Mouse (Mus musculus) heart, embryonic 13.5 days (tissue): ENCODE results near the gene Sbk1. TPM values are rescaled to one million over a fixed set of nuclear protein-coding genes. Genes with fewer than 3 reads are reported as not detected.
"Not testable (repeated sequence)": the region's sequence is repeated elsewhere in the genome, so short reads cannot be mapped to it uniquely, and the experiment has no call there.

Experiments
- ATAC-seq: fragments of 200-750 bp; cut with Nextera tagmentation; 2 replicates; pipeline ENCODE4 v1.8.0; 2017; ENCODE audit warnings: moderate TSS enrichment; ENCODE audit not compliant: insufficient number of reproducible peaks, low FRiP score, low TSS enrichment; ENCODE audit errors: extremely low read depth
- H3K27ac ChIP-seq: fragments of 300-500 bp; sonication (generic); replicated peaks from 2 replicates; pipeline ENCODE4 v1.5.1; 2015; ENCODE audit warnings: moderate library complexity, mild to moderate bottlenecking, inconsistent platforms
- H3K27me3 ChIP-seq: fragments of 300-500 bp; sonication (generic); replicated peaks from 2 replicates; pipeline ENCODE4 v1.6.1; 2015; ENCODE audit warnings: mild to moderate bottlenecking, inconsistent platforms
- H3K36me3 ChIP-seq: fragments of 300-500 bp; sonication (generic); 2 replicates; pipeline ENCODE4 v1.6.1; 2015; ENCODE audit warnings: mild to moderate bottlenecking, inconsistent platforms
- H3K4me1 ChIP-seq: fragments of 300-500 bp; sonication (generic); 2 replicates; pipeline ENCODE4 v1.6.1; 2015; ENCODE audit warnings: inconsistent platforms
- H3K4me2 ChIP-seq: fragments of 300-500 bp; sonication (generic); 2 replicates; pipeline ENCODE4 v1.6.1; 2015; ENCODE audit warnings: inconsistent platforms, mild to moderate bottlenecking, moderate library complexity
- H3K4me3 ChIP-seq: fragments of 300-500 bp; sonication (generic); 2 replicates; pipeline ENCODE4 v1.5.1; 2015; ENCODE audit warnings: moderate library complexity, mild to moderate bottlenecking, inconsistent platforms
- H3K9ac ChIP-seq: fragments of 300-500 bp; sonication (generic); 2 replicates; pipeline ENCODE4 v1.6.1; 2015; ENCODE audit warnings: inconsistent platforms, mild to moderate bottlenecking, moderate library complexity
- H3K9me3 ChIP-seq: fragments of 300-500 bp; sonication (generic); 2 replicates; pipeline ENCODE4 v1.6.1; 2016; ENCODE audit warnings: inconsistent platforms
- WGBS: fragments of 180-500 bp; shearing (Covaris S2); methylation state at CpG from one replicate; pipeline ENCODE4 v1.1.7; 2015; ENCODE audit warnings: mixed read lengths; 5-methylcytosine and 5-hydroxymethylcytosine counted together
- polyA plus RNA-seq: library from polyadenylated mRNA; unstranded; fragments of >200 nt; fragmentation: Nextera tagmentation; extraction: Ambion mirVana; gene quantifications from 2 replicates; pipeline ENCODE4 v1.2.1, GENCODE M21; 2015

Sbk1 gene
- polyA plus RNA-seq, 1 experiment from 2014 or later, result 12.7 TPM

DNA sequence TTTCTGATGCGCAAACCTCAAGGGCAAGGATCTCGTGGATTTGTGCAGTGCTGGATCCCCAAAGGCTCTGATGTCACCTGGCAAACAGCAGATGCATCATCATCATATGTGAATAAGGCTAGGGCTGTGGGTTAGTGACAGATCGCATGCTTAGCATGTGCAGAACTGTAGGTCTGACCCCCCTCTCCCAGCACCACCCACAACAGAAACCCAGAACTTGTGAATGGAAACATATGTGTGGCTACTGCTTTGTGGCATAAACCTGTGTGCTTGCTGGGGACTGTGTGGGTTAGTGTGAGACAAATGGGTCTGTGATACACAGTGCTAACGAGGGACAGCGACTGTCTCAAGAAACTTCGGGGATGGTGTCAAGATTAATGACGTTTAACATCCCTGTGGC lies 17.0 kb downstream of the Sbk1 start:
- Histone ChIP-seq H3K36me3 (peaks cover 37% of the 10 kb centered on the region), H3K27ac (no peak overlapping the region), H3K4me1 (peaks cover 38% of the 10 kb centered on the region), H3K9me3 (no peaks in the 10 kb centered on the region), H3K9ac (no peak overlapping the region), H3K4me2 (no peak overlapping the region), H3K4me3 (no peak overlapping the region), H3K27me3 (peaks cover 19% of the 10 kb centered on the region)
- 73% methylated on average over 7 of the region's 7 CpGs for WGBS
- ATAC-seq, result no peak

DNA sequence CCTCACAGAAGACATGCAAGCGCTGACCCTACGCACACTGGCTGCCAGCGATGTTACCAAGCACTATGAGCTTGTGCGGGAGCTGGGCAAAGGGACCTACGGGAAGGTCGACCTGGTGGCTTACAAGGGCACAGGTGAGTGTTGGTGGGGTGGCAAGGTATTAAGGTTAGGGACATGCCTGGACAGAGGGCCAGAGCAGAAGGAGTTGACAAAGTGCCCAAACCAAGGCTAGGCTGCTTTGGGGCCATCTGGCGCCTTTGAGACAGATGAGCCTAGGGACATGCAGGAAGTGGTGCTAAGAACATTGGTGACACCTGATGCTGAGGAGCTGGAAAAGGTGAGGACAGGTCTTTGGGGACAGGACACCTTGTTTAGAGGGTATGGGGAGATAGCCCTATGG lies 17.5 kb downstream of the Sbk1 start:
- ATAC-seq, result no peak
- H3K4me2 ChIP-seq, result no peak overlapping the region
- H3K27ac ChIP-seq, result no peak overlapping the region
- no peak overlapping the region for H3K4me3 ChIP-seq
- H3K9me3 ChIP-seq, result no peaks in the 10 kb centered on the region
- no peak overlapping the region for H3K9ac ChIP-seq
- WGBS, result 83% methylated on average over 7 of the region's 7 CpGs
- H3K36me3 ChIP-seq, result peaks cover 43% of the 10 kb centered on the region
- peaks cover 19% of the 10 kb centered on the region for H3K27me3 ChIP-seq
- H3K4me1 ChIP-seq, result peaks cover 32% of the 10 kb centered on the region

DNA sequence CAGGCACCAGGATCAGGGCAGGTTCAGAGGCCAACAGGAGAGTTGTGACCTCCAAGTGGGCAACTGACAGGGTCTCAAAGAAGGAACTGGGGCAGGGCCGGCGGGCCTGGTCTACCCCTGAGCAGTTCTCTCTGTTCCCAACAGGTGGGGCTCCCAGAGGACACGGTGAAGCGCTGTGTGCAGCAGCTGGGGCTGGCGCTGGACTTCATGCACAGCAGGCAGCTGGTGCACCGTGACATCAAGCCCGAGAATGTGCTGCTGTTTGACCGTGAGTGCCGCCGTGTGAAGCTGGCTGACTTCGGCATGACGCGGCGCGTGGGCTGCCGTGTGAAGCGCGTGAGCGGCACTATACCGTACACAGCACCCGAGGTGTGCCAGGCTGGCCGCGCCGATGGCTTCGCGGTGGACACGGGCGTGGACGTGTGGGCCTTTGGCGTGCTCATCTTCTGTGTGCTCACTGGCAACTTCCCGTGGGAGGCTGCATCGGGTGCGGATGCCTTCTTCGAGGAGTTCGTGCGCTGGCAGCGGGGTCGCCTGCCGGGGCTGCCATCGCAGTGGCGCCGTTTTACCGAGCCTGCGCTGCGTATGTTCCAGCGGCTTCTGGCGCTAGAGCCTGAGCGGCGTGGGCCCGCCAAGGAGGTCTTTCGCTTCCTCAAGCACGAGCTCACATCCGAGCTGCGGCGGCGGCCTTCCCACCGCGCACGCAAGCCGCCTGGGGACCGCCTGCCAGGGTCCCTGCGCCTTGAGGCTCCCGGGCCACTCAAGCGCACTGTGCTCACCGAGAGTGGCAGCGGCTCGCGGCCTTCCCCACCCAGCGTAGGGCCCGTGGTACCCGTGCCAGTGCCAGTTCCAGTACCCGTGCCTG lies 19.5 kb downstream of the Sbk1 start:
- H3K36me3 ChIP-seq, result peaks cover 43% of the 10 kb centered on the region
- ATAC-seq, result no peak
- H3K9me3 ChIP-seq, result no peaks in the 10 kb centered on the region
- H3K4me1 ChIP-seq, result peaks cover 13% of the 10 kb centered on the region
- no peak overlapping the region for H3K27ac ChIP-seq
- peaks cover 19% of the 10 kb centered on the region for H3K27me3 ChIP-seq
- 55% methylated on average over 72 of the region's 72 CpGs for WGBS
- H3K9ac ChIP-seq, result peak overlapping the region; percentile 19; the same call in 1 of the 2 replicates
- H3K4me3 ChIP-seq, result peak overlapping the region; percentile 24; the same call in 1 of the 2 replicates
- H3K4me2 ChIP-seq, result peak overlapping the region; percentile 52

DNA sequence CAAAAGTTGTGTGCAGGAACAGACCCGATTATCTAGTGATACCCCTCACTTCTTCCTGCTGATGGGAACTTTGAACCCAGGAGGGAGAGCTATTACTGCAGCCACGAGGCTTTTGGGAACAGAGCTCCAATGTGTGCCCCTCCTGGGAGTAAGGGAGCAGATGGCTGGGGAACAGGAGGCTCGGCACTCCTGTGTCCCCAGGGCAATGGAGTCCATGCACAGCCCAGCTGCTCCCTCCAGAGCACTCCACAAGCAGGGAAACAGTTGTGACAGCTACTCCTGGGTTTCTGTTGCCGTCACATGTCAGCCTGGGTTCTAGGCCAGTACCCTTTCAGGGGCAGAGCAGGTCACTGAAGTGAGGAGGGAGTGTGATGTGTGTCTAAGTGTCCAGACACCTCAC lies 20.7 kb downstream of the Sbk1 start:
- Histone ChIP-seq H3K4me1 (peaks cover 5% of the 10 kb centered on the region), H3K9me3 (no peaks in the 10 kb centered on the region), H3K36me3 (peaks cover 43% of the 10 kb centered on the region), H3K9ac (no peak overlapping the region), H3K27ac (no peak overlapping the region), H3K4me3 (no peak overlapping the region), H3K27me3 (peaks cover 19% of the 10 kb centered on the region), H3K4me2 (no peak overlapping the region)
- 73% methylated on average over 4 of the region's 4 CpGs for WGBS
- no peak for ATAC-seq

DNA sequence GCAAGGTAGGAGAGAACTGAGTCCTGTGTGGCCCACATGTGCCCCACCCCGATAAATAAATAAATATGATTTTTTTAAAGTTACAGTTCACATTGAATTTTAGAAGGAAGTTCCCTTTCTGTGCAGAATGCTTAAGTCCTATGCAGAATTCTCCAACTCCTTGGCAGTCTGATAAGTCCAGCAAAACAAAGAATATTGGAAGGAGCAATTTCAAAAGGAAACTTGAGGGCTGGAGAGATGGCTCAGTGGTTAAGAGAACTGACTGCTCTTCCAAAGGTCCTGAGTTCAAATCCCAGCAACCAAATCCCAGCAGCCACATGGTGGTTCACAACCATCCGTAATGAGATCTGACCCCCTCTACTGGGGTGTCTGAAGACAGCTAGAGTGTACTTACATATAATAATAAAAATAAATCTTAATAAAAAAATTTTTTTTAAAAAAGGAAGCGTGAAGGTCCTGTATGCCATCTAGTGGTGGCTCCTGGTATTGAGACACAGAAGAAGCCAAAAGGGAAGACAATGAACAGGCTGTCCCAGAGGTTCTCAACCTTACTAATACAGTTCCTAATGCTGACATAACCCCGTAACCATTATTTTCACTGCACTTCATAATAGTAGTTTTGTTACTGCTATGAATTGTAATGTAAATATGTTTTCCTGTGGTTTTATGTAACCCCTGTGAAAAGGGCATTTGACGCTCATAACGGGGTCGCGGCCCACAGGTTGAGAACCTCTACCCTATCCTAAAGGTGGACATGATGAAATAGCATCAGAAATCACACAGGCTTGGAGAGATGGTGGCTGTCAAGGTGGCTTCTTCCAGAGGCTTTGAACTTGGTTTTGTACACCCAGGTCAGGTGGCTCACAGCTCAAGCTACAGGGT lies 25.4 kb downstream of the Sbk1 start:
- H3K4me2 ChIP-seq, result no peak overlapping the region
- no peak overlapping the region for H3K27ac ChIP-seq
- peaks cover 22% of the 10 kb centered on the region for H3K36me3 ChIP-seq
- H3K9ac ChIP-seq, result no peak overlapping the region
- H3K4me3 ChIP-seq, result no peak overlapping the region
- no peaks in the 10 kb centered on the region for H3K4me1 ChIP-seq
- ATAC-seq, result no peak
- WGBS, result 64% methylated on average over 8 of the region's 8 CpGs
- H3K27me3 ChIP-seq, result peaks cover 5% of the 10 kb centered on the region
- no peaks in the 10 kb centered on the region for H3K9me3 ChIP-seq

DNA sequence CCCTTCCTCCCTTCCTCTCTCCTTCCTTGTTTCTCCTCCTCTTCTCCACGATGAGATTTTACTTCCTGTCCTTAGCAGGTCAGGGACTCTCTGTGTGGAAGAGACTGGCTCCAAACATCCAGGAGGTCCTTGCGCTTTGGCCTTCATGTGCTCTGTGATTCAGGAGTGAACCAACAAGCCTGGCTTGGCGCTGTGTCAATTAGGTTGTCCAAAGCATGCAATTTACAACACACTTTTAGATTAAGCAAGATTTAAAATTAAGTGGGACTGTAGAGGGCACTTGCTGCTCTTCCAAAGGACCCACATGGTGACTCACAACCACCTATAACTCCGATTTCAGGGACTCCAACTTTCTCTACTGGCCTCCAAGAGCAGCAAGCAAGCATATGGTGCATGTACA lies 26.4 kb downstream of the Sbk1 start:
- Histone ChIP-seq H3K4me2 (no peak overlapping the region), H3K27me3 (no peaks in the 10 kb centered on the region; the same call in 1 of the 2 replicates), H3K9ac (no peak overlapping the region), H3K9me3 (no peaks in the 10 kb centered on the region), H3K27ac (no peak overlapping the region), H3K36me3 (peaks cover 12% of the 10 kb centered on the region), H3K4me3 (no peak overlapping the region), H3K4me1 (no peaks in the 10 kb centered on the region)
- no peak for ATAC-seq
- WGBS, result 63% methylated on average over 4 of the region's 4 CpGs

DNA sequence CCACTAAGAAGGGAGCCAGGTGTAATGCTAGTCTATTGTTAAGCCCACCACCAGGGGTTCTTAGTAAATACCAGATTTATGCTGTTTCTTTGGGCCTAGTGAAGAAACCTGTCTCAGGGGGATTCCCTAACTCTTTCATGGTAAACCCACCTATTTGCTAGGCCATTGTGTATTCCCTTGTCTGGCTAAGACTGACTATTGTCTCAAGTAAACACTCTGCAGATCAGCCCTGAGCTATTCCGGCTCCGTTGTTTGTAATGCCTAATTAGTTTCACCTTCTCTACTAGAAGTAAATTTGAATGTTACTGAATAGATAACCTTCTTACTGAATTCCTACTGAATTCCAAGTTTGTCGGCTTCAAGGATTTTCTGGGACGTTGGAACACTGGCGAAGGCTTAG lies 29.4 kb downstream of the Sbk1 start:
- H3K4me3 ChIP-seq, H3K9ac ChIP-seq, H3K4me2 ChIP-seq, ATAC-seq, H3K27me3 ChIP-seq, H3K9me3 ChIP-seq, H3K36me3 ChIP-seq, H3K4me1 ChIP-seq, H3K27ac ChIP-seq: not testable (repeated sequence)
- 80% methylated on average over 5 of the region's 5 CpGs for WGBS

DNA sequence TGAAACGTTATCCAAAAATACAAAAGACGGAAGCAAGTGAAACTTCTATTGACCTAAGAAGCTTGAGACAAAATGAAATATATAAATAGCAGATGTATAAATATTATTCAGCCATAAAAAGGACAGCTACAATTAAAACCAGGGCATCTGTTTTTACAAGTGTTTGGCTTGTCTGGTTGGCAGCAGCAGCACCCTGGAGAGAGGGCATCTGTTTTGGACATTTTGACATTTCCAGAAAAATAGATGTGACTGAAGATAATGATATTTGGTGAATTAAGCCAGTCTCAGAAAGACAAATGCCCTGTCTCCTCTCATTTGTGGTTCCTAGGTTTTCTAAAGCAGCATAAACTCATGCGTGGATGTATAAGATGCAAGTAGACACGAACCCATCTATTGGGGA lies 39.4 kb downstream of the Sbk1 start:
- H3K4me3 ChIP-seq, result no peak overlapping the region
- no peaks in the 10 kb centered on the region for H3K36me3 ChIP-seq
- no peaks in the 10 kb centered on the region for H3K4me1 ChIP-seq
- WGBS, result 78% methylated on average over 4 of the region's 4 CpGs
- ATAC-seq, result no peak
- H3K27me3 ChIP-seq, result 0 out of 2 replicates have a peak, but pooled peaks cover 3% of the 10 kb centered on the region
- no peaks in the 10 kb centered on the region for H3K9me3 ChIP-seq
- no peak overlapping the region for H3K27ac ChIP-seq
- H3K9ac ChIP-seq, result no peak overlapping the region
- H3K4me2 ChIP-seq, result no peak overlapping the region

DNA sequence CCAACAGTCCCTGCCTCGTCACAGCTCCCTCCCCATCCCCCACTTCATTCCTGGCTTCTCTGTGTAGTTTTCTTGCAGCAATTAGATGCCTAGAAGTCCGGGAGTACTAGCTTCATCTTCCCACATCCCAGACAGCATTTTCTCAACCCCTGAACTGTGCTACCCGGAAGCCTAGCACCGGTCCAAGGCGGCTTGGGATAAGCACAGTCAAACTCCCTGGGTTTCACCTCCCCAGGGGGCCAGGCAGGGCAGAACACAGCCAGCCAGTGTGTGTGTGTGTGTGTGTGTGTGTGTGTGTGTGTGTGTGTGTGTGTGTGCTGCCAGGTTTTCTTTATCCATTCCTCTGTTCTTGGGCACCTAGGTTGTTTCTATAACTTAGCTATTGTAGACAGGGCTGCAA lies 40.9 kb downstream of the Sbk1 start:
- H3K36me3 ChIP-seq, result no peaks in the 10 kb centered on the region
- H3K9ac ChIP-seq, result no peak overlapping the region
- H3K4me1 ChIP-seq, result no peaks in the 10 kb centered on the region
- 0 out of 2 replicates have a peak, but pooled peaks cover 3% of the 10 kb centered on the region for H3K27me3 ChIP-seq
- no peak overlapping the region for H3K27ac ChIP-seq
- no peaks in the 10 kb centered on the region for H3K9me3 ChIP-seq
- no peak for ATAC-seq
- H3K4me2 ChIP-seq, result no peak overlapping the region
- no peak overlapping the region for H3K4me3 ChIP-seq
- WGBS, result 52% methylated on average over 5 of the region's 5 CpGs

DNA sequence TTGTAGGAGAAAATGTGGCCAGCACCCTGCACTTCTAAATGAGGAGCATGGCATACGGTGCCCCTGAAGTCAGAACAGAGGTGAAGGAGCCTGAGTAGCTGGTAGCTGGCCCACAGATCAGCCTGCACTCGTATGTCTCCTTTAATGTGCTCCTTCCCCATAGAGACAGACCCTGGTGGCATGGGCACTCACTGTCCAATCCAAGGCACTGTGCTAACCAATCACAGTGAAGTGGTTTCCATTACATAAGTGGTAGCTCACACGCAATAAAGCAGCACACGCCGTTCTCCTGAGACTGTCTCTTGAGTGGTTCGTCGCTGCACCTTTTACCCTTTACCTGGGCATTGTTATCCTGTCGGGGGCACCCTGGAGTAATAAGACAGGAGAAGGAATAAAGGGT lies 41.9 kb downstream of the Sbk1 start:
- Histone ChIP-seq H3K4me1 (no peaks in the 10 kb centered on the region), H3K27ac (no peak overlapping the region), H3K9ac (no peak overlapping the region), H3K27me3 (0 out of 2 replicates have a peak, but pooled peaks cover 3% of the 10 kb centered on the region), H3K9me3 (no peaks in the 10 kb centered on the region), H3K4me2 (no peak overlapping the region), H3K36me3 (no peaks in the 10 kb centered on the region), H3K4me3 (no peak overlapping the region)
- no peak for ATAC-seq
- WGBS, result 63% methylated on average over 8 of the region's 8 CpGs

DNA sequence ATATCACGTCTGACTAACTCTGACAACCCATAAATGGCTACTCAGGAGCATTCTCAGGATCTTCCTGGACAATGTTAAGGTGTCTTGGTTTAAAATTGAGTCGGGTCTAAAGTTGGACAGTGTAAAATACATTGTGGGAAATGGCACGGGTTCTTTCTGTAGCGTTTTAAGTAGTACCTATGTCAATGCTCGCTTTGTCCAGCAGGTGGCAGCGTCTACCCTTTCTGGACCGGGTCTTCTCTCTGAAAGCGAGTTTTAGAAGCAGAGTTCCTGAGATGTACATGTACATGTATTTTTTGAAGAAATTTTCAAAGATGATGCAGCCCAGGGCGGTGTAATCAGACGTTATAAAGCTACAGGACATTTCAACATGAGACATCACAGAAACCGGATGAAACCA lies 51.3 kb downstream of the Sbk1 start:
- Histone ChIP-seq H3K4me3 (peak overlapping the region; percentile 29), H3K4me2 (peak overlapping the region; percentile 49), H3K9me3 (no peaks in the 10 kb centered on the region), H3K9ac (peak overlapping the region; percentile 45; the same call in 1 of the 2 replicates), H3K4me1 (no peaks in the 10 kb centered on the region; the same call in 1 of the 2 replicates), H3K27me3 (peaks cover 27% of the 10 kb centered on the region), H3K27ac (peak overlapping the region; percentile 62), H3K36me3 (no peaks in the 10 kb centered on the region)
- ATAC-seq, result no peak
- WGBS, result 6% methylated on average over 11 of the region's 11 CpGs
